Mouse (Mus musculus): ENCODE measurements around the gene Prcd.

Prcd gene

GRCm38 (mm10) chr11:116683777-116684176, 30.4 kb downstream of the Prcd start:
- in situ Hi-C loops (cut with MseI, MboI): no loop called here

GRCm38 (mm10) chr11:116685729-116686128, 32.4 kb downstream of the Prcd start:
- in situ Hi-C loops (cut with MseI, MboI): no loop called here

- in situ Hi-C loops (cut with MseI, MboI): no loop called here
Observed at GRCm38 (mm10) chr11:116687897-116688296, 34.6 kb downstream of the Prcd start.

DNA sequence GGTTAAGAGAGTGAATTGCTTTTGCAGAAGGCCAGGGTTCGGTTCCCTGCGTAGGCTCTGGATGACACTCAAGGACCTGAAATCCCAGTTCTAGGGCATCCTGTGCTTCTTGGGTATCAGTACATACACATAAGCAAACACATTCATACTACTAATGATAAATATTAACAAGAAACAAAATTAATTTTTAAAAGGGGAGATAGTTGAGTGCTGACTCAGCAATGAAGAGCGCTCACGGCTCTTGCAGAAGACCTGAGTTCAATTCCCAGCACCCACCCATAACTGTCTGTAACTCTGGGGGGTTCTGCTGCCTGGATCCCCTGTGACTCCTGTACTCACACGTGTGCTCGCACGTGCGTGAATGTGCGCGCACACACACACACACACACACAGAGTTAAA, 36.3 kb downstream of the Prcd start:
- in situ Hi-C loops (cut with MseI, MboI): no loop called here

- in situ Hi-C loops (cut with MseI, MboI): no loop called here
Observed at GRCm38 (mm10) chr11:116690701-116691575, 37.6 kb downstream of the Prcd start.

- in situ Hi-C loops (cut with MseI, MboI): no loop called here
Observed at GRCm38 (mm10) chr11:116693899-116694249, 40.5 kb downstream of the Prcd start.

- in situ Hi-C loops (cut with MseI, MboI): no loop called here
Observed at GRCm38 (mm10) chr11:116694250-116695193, 41.2 kb downstream of the Prcd start.

DNA sequence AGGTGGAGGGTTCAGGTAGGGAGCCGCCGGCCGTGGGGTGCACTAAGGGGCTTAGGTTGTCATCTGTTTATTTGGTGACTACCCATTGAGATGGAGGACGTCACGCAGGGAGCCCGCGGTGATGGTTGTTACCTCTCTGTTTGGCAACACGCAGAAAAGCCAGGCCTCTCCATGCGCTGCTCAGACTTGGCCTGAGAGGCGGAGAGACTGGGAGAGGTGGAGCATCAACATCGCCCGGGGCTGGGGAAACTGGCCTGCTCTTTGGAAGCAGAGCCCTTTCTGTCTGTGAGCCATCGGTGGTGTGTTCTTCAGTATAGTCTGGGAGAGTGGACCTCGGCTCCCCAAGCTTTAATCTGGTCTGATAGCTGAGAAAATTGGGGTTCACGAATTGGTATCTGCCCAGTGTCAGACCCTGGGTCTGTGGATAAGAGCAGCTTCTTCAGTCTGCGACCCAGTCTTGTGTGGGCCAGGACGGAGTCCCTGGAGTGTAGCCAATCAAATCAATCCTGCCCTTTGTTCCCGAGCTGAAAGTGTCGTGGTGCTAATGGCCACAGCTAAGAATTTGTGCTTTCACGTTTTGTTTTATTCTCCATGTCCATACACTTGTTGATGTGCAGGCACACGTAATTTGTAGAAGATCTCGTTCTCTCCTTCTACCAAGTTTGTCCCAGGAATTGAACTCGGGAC, 42.0 kb downstream of the Prcd start:
- in situ Hi-C loops (cut with MseI, MboI): no loop called here

DNA sequence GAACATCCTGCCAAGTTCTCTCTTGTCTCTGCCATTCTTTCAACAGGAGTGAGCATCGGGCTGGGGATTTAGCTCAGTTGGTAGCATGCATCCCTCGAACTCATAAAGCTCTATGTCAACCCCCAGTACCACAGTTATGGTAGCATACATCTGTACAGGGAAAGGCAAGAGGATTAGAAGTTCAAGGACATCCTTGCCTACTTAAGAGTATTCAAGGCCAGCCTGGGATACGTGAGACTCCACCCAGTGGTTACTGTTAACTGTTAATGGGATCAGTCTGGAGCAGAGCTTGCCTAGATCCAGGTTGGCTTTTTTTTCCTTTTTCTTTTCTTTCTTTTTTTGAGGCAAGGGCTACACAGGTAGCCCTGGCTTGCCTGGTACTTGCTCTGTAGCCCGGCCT, 43.1 kb downstream of the Prcd start:
- in situ Hi-C loops (cut with MseI, MboI): no loop called here

- in situ Hi-C loops (cut with MseI, MboI): no loop called here
Observed at GRCm38 (mm10) chr11:116697521-116697920, 44.2 kb downstream of the Prcd start.

DNA sequence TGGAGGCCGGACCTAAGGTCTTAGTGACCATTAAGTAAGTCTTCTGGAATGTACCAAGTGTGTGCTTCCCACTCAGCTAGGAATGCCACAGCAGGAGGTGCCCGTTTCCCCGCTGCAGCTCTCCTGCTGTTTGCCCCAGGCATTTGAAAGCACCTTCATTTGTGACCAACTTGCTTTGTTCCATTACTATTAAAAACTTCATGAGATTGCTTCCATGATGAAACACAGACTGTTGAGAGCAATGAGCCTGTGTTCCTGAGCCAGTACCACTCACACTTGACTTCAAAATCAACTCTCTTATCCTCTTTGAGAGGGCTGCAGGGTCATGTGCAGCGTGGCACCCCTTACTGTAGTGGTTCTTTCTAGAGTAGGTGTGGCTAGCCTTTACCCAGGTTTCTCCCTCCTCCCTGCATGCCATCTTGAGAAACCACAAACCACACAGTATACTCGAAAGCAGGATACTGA, 48.1 kb downstream of the Prcd start:
- in situ Hi-C loops (cut with MseI, MboI): no loop called here

DNA sequence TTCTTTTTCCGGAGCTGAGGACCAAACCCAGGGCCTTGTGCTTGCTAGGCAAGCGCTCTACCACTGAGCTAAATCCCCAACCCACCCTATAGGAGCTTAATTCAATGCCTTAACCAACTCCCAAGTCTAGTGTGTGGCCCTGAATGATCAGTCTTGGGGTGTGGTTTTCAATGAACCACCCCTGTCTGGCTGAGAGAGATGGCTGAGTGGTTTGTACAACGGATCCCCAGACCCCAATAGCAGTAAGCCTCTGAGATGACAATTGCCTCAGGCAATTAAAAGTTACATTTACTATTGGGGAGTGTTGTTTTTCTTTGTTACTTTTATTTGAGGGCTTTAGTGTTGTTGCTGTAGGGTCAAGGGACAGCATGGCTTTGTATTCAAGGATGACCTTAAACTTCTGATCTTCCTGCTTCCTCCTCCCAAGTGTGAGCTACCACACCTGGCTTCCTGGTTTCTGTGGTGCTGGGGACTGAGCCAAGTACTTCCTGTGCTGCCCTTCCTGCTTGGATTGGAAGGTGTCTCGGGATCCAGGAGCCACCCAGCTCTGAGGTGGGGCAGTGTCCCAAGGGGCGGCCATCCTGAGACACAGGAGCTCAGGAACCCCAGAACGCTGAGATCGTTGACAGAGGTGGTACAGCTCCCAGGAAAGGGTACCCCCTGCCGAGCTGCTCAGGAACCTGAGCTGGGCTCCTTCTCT, 51.2 kb downstream of the Prcd start:
- in situ Hi-C loops (cut with MseI, MboI): no loop called here

GRCm38 (mm10) chr11:116705204-116705608, 51.9 kb downstream of the Prcd start:
- in situ Hi-C loops (cut with MseI, MboI): no loop called here

GRCm38 (mm10) chr11:116706363-116706762, 53.0 kb downstream of the Prcd start:
- in situ Hi-C loops (cut with MseI, MboI): no loop called here

- in situ Hi-C loops (cut with MseI, MboI): no loop called here
Observed at GRCm38 (mm10) chr11:116710171-116710570, 56.8 kb downstream of the Prcd start.

GRCm38 (mm10) chr11:116710793-116711192, 57.5 kb downstream of the Prcd start:
- in situ Hi-C loops (cut with MseI, MboI): no loop called here

GRCm38 (mm10) chr11:116714052-116714451, 60.7 kb downstream of the Prcd start:
- in situ Hi-C loops (cut with MseI, MboI): no loop called here
